Mouse (Mus musculus) c-Kit-positive CD71-positive TER-119-positive erythroid progenitor cells, embryonic 14.5 days (primary cell): Measurements from ENCODE around the gene Cenpt.

Experiments
- DNase-seq: peaks from one replicate; pipeline ENCODE4 v3.0.0-alpha.2; 2013; ENCODE audit warnings: low spot score

Cenpt gene

DNA sequence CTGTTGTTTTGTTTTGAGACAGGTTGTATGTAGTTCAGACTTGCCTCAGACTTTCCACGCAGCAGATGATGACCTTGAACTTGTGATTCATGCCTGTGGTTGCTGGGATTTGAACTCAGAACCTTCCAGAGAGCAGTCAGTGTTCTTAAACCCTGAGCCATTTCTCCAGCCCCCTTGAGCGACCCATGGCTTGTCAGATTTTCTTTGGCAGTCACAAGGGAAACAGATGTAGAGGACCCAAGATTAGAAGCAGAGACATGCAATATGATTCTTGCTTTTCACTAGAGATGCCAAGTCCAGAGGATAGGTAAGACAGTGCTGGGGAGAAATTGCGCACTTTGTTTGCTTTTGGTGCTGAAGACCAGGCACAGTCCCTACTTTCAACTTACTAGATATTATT, at the start of gene Cenpt:
Gene Cenpt (minus strand): TSS at position 101 of the 400 bp plus-strand sequence.
- DNase-seq: no peak

DNA sequence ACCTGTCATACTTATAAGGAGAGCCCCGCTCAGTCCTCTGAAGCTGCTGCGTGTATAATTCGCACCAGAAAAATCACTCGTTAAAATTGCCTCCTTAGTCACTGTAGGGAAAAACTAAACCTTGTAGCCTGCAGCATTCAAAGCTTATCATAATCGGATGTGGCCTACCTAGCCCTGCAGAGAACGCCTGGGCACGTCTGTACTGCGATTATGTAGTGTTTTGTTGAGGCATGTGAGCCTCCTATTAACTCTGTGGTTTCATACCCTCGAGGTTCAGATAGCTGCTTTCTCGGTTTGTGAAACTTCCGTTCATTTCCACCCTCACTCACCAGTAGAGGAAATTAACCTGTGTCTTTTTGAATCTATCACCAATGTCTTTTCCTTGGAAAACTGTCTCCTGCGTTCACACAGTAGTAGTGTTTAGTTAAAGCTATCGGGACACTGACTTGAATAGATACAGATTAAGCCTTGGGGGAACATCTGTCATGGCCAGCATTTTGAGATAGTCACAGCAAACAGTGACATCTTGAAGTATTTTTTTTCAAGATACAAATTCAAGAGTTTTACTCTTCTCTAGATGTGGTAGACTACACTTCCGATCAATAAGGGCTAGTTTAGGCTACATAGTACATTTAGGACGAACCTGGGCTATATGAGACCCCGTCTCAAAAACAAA, 48.0 kb upstream of the Cenpt start:
- DNase-seq: peak; percentile 59

DNA sequence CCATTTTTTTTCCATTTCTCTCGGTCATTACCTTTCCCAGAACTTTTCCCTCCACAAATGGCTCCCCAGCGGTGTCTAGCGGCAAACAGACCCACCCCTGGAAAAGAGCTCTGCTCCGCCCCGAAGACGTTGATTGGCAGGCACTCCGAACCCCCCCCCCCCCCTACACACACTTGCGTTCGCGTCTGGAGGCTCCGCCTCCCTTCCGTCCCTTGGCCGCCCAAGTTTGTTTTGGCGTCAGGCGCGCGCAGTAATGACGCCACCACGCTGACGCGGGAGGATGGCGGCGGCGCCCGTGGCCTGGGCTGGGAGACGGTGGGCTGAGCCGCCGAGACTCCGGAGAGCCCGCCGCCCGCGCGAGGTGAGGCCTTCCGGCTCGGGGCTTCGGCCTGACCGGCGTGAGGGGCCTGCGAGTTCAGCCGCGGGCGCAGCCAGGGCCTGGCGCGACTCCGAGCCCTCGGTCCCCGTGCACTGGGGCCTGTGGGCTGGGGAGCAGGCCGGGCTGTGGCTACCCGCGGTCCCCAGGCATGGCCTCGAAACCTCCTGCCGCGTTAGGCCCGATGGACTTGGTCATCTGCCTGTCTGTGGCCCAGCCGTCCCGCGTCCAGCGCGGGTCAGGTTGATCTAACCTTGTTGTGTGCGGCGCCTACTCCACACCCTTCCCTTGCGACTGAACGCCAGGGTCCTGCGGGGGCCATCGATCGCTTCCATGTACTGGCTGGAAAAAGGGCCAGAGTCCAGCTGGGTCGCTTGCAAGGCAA, 47.3 kb upstream of the Cenpt start, which contains the start of gene Pskh1:
Gene Pskh1 (plus strand): TSS at position 262 of the 761 bp plus-strand sequence.
- peak; percentile 88 for DNase-seq

DNA sequence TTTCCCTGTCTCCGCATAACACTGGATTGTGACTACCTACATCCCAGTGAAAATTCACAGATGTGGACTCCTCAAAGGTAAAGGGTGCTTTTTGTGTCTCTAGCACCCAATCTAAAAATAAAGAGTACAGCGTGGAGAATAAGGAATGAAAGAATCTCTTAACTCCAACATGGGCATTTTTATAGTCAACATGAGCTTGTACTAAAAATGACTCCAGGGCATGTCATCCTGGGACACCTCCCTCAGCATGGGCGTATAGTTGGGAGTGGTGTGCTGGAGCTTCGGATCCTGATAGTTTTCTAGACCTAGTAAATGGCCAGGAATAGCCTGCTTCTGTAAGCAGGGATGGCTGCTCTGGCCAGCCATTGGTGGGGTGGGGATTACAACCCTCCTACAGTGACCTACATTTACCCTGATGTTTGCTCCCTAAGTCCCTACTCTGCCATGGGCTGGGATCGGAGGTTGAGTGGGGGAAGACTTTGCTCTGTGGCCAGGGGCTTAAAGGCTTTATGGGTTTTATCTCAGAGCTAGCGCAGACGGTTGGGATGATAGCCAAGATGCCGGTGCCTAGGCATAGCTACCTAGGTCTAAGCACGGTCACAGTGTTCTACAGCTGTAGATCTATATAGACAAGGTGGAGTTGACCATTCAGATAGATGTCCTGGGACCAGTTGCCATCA, 44.9 kb upstream of the Cenpt start:
- no peak for DNase-seq

DNA sequence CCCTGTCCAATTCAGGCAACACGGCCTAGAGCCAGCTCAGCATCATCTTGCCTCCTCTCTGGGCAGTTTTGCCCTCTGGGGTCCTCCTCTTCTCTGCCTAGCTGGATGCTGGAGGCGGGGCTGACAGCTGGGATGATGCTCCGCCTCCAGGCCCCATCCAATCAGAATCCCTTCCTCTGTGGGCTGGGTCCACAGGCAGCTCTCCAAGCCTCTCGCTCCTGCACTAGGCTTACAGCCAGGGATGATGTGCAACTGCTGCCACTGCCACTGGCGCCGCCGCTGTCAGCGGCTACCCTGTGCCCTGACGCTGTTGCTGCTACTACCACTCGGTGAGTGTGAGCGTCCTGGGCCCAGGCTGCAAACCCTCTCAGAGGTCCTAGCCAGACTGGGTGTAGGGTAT, 40.3 kb upstream of the Cenpt start, which contains the start of gene Nrn1l:
Gene Nrn1l (plus strand): TSS at position 229 of the 400 bp plus-strand sequence.
- no peak for DNase-seq

DNA sequence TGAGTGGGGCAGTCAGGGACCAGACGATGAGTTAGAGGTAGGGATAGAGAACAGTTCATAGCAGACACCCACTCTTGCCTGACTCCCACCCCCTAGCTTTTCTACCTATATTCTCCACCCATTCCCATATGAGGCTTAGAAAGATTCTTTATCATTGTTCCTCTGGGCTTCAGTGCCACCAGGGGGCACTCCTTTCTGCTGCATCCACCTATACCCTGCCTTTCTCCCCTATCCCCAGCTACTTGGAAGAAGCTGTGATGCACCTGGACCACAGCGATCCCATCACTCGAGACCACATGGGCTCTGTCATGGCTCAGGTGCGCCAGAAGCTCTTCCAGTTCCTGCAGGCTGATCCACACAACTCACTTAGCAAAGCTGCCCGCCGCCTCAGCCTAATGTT, 39.4 kb upstream of the Cenpt start:
- DNase-seq: no peak

DNA sequence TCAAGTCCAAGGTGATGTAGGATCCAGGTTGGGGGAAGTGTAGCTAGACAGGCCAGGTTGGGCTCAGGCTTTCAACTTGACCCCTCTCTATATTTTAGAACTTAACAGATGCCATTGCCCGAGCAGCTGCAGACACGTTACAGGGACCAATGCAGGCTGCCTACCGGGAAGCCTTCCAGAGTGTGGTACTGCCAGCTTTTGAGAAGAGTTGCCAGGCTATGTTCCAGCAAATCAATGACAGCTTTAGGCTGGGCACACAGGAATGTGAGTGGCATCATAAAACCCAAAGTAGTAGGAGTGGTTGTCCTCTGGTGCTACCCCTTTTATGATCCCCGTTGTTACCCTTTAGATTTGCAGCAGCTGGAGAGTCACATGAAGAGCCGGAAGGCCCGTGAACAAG, 37.8 kb upstream of the Cenpt start:
- DNase-seq: no peak

DNA sequence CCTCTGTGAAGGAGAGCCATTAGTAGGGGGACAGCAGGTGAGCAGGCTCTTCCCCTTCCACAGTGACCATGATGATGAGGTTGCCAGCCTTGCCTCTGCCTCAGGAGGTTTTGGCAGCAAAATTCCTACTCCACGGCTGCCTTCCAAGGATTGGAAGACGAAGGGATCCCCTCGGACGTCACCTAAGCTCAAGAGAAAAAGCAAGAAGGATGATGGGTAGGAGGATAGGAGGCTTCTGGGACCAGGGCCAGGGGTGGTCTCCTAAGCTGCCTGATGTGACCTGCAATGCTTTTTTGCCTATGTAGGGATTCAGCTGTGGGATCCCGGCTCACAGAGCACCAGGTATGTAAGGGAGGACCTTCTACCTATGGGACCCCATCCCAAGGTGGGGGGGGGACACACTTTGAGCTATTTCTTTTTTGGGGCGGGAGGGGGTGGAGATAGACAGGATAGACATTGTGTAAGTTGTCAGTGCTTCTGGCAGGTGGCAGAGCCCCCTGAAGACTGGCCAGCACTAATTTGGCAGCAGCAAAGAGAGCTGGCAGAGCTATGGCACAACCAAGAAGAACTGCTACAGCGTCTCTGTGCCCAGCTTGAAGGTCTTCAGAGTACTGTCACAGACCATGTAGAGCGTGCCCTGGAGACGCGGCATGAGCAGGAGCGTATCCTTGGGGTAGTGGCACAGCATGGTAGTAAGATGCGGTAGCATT, 36.8 kb upstream of the Cenpt start:
- no peak for DNase-seq

DNA sequence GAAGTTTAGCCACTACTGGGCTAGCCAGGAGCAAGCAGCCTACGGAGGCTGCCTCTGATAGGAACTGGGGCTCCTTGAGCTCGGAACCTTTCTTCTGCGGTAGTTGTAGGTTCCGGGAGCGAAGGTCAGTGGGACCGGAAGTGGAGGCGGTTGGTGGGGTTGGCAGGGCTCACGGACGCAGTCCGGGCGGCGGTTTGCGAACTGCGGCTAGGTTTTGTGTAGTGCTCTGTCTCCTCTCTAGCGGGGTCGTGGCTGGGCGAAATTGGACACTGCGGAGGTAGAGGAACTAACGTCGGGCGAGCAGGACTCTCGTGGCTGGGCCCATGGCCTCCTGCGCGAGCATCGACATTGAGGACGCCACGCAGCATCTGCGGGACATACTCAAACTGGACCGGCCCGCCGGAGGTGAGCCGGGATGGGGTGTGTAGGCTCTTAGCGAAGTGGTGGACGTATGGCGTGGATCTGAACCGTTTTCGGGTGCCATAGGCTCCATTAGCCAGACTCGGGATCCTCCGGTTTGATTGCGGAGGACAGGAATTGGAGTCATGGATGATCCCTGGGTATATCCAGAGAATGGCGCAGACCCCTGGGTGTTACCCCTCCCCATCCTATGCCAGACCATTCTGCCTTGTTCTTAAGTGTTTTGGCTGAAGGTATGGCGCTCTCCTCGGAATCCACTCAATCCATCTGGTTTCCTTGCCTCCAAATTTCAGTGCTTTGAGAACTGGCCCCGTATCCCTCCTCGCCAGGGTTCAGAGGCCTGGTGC, 27.9 kb upstream of the Cenpt start, which contains the start of gene Edc4:
Gene Edc4 (plus strand): TSS at position 128 of the 767 bp plus-strand sequence.
- peak; percentile 87 for DNase-seq

DNA sequence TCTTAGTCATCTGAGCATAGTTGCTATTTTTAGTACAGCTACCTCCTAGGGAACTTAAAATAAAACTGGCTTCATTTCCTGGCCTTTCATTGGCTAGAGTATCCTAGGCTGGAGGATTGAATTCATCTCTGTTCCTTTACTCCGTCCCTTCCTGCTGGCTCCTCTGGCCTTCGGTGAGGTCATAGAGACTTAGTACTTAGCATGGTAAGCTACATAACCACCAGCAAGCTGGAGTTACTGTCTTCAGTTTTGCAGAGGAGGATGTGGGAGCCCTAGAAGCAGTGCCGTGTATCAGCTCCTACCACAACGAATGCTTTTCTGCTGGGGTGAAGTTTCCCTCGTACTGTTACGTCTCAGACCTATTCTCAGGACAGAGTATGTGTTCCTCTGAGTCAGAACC, 21.2 kb upstream of the Cenpt start:
- DNase-seq: no peak

DNA sequence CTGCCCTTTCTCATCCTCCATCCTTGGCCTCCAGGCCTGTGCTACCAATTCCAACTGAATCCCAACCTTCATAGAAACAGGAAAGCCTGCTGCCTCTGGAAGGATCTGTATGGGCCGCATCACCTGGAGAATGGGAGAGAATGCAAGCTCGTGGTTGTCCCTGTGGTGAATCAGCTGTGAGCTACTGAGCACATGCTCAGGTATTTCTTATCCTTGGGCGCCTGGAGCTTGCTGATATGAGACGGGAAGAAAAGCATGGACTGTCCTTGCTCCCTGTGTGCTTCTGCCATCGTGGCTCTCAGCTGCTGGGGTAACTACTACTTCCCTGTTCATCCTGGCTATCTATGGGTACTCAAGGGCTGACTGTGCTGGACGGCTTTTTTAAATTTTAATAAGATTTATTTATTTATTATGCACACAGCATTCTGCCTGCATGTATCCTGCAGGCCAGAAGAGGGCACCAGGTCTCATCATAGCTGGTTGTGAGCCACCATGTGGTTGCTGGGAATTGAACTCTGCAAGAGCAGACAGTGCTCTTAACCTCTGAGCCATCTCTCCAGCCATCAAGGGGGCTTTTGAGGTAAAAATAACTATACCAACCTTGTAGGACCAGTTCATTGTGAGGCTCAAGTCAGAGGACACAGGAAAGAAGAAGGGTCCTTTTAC, 13.4 kb upstream of the Cenpt start:
- no peak for DNase-seq

DNA sequence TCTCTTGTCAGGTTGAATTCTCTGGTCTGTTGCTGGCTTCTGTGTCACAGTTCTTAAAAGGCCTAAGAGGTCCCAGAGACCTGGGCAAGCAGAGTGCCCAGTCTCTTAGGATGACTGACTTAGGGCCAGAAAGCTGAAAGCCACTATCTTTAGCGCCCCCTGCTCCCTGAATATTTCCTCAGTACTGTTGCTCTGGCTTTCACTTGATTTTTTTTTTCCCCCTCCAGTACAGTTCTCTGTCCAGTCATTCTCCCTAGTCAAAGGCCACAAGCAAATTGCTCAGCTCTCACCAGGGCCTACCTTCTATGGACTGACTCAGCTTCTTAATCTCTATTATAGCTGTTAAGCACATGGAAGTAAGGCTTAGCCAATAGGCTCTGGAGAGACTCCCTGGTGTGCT, 8.9 kb upstream of the Cenpt start:
- no peak for DNase-seq

DNA sequence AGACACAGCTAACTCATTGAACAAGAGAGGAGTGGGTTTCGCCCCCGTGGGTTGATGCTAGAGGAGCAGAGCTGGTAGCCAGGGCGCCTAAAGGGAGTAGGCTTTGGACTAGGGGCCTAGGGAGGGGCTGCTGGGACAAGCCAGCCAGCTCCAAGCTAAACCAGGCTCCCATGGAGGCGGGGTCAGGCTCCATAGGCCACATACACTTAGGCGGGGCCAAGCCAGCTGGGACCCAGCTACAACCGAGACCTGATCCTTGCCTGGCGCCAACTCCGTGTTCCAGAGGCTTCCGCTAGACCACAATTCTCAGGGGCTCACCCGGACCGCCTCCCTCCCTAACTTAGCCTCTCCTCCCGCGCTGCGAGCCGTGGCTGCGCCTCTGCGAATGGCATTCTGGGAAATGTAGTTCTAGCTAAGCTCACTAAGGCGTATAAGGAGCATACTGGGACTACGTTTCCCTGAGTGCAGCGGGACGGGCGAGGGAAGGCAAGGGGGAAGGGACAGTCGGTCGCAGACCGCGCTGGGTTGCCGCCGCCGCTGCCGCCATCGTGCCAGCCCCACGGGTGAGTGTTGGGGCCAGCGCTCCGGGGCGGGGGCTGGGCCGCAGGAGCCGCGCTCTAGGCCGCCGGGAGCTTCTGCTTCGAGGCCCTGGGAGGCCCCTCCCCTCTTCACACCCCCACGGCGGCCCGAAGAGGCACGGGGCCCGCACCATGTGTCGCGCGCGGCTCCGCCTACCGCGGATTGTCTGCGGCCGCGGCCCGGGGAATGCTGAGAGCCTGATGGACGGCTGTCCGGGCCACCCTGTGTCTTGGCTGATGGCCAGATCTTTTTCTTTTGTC, 7.3 kb upstream of the Cenpt start, which contains the start of gene Nutf2:
Gene Nutf2 (plus strand): TSS at position 438 of the 839 bp plus-strand sequence.
- peak; percentile 96 for DNase-seq

DNA sequence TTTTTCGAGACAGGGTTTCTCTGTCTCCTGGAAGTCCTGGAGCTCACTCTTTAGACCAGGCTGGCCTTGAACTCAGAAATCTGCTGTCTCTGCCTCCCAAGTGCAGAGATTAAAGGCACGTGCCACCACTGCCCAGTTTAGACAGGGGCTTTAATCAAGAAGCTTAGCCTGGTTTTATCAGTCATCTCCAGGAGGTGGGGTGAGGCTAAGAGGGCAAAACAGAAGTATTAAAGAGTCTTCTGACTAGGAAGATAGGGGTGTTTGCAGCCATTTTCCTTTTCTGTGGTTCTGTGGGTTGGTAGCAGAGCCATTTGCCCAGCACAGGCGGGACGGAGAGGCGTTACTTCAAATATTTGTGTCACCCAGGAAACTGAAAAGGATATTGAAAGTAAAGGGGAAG, 6.2 kb upstream of the Cenpt start:
- DNase-seq: peak; percentile 81

DNA sequence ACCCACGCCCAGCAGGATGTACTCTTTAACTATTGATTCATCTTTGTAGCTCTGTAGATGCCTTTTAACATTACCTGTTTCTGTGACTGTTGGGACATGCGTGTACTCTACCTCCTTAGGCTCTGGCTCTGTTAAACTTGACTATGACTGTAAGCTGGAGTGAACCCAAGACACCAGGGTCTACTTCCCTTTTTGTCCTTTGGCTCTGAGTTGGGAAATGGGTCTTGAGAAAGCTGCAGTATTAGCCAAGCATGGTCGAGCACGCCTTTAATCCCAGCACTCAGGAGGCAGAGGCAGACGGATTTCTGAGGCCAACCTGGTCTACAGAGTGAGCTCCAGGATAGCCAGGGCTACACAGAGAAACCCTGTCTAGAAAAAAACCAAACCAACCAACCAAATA, 5.4 kb upstream of the Cenpt start:
- no peak for DNase-seq

DNA sequence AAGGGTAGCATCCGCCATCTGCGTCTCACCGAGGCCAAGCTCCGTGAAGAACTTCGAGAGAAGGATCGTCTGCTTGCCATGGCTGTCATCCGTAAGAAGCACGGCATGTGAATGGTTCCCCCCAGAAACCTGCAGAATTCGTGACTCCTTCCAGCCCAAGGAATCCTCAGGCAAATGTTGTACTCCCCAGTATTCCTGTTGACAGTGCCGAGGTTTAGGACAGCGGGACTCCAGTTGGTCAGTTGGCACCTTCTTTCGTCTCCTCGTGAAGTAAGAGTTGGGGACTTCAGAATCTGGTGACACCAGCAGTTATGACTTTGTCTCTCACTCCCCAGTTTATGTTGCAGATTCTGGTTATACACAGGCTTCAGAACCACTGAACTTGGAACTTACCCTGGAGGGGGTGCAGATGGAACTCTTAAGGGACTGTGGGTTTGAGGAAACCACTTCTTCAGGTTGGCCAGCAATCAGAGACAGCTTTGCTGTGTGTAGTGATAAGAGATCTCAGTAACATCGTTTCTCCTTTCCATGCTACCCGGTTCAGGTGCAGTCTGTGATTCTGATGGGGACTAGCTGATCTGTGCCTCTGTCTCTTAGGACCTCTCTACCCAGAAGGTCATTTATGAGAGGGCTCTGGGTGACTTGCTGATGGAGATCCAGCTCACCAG, 3.2 kb upstream of the Cenpt start:
- no peak for DNase-seq

DNA sequence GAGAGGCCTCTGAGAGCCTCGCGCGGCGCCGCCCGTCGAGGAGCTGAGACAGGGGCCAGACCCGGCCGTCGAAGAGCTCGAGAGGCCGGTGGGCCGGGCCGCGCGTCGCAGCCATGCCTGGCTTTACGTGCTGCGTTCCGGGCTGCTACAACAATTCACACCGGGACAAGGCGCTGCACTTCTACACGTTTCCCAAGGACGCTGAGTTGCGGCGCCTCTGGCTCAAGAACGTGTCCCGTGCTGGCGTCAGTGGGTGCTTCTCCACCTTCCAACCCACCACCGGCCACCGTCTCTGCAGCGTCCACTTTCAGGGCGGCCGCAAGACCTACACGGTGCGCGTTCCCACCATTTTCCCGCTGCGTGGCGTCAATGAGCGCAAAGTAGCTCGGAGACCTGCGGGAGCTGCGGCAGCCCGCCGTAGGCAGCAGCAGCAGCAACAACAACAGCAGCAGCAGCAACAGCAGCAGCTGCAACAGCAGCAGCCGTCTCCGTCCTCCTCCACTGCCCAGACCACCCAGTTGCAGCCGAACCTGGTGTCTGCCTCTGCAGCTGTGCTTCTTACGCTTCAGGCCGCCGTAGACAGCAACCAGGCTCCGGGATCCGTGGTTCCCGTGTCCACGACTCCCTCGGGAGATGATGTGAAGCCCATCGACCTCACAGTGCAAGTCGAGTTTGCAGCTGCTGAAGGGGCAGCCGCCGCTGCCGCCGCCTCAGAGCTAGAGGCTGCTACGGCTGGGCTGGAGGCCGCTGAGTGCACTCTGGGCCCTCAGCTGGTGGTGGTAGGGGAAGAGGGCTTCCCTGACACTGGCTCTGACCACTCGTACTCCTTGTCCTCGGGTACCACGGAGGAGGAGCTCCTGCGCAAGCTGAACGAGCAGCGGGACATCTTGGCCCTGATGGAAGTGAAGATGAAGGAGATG, 2.4 kb upstream of the Cenpt start:
- no peak for DNase-seq

DNA sequence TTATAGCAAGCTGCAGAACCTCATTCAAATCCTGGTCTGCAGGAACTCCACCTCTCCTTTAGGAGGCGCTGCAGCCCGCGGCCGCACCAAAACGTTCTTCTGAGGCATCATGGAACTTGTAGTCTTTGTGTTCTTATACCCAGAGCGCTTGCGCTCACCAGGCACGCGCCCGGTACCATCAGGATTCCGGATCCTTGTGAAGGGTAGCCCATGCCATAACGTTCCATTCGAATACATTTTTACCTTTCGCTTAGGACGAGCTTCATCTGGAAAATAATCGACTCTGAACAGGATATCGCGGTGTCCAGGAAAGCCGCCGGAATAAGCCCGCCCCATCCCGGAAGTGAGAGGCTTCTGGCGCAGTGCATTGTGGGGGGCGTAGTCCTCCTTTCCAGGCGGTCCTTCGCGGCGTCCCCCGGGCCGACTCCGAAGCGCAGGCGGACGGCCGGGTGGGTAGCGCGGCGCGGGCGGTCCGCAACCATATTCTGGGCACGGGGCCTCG, 1.7 kb upstream of the Cenpt start, which contains the start of gene Thap11:
Gene Thap11 (plus strand): TSS at position 418 of the 502 bp plus-strand sequence.
- peak; percentile 92 for DNase-seq
